Mouse (Mus musculus) midbrain, embryonic 16.5 days (tissue): ENCODE measurements around the gene Vwc2l. TPM values are rescaled to one million over a fixed set of nuclear protein-coding genes. Genes with fewer than 3 reads are reported as not detected.

ENCODE experiments used
- ATAC-seq: fragments of 200-750 bp; cut with Nextera tagmentation; 2 replicates; pipeline ENCODE4 v1.8.0; 2017; ENCODE audit warnings: moderate TSS enrichment
- H3K27ac ChIP-seq: fragments of 300-500 bp; sonication (generic); 2 replicates; pipeline ENCODE4 v1.5.1; 2014; ENCODE audit warnings: mild to moderate bottlenecking, low read length, mixed read lengths
- H3K27me3 ChIP-seq: fragments of 300-500 bp; sonication (generic); 2 replicates; pipeline ENCODE4 v1.6.1; 2014; ENCODE audit warnings: low read depth, low read length, mixed read lengths; ENCODE audit not compliant: control insufficient read depth, insufficient read depth
- H3K36me3 ChIP-seq: fragments of 300-500 bp; sonication (generic); 2 replicates; pipeline ENCODE4 v1.6.1; 2014; ENCODE audit warnings: mild to moderate bottlenecking, low read length, moderate library complexity, mixed read lengths; ENCODE audit not compliant: control insufficient read depth, insufficient read depth
- H3K4me1 ChIP-seq: fragments of 300-500 bp; sonication (generic); 2 replicates; pipeline ENCODE4 v1.6.1; 2014; ENCODE audit warnings: mild to moderate bottlenecking, low read length, mixed read lengths; ENCODE audit not compliant: control insufficient read depth, insufficient read depth
- H3K4me2 ChIP-seq: fragments of 300-500 bp; sonication (generic); 2 replicates; pipeline ENCODE4 v1.6.1; 2014; ENCODE audit warnings: mild to moderate bottlenecking, low read length, mixed read lengths
- H3K4me3 ChIP-seq: fragments of 300-500 bp; sonication (generic); 2 replicates; pipeline ENCODE4 v1.5.1; 2014; ENCODE audit warnings: low read depth, mild to moderate bottlenecking, low read length, moderate library complexity, mixed read lengths
- H3K9ac ChIP-seq: fragments of 300-500 bp; sonication (generic); 2 replicates; pipeline ENCODE4 v1.6.1; 2014; ENCODE audit warnings: low read depth, low read length, mixed read lengths
- H3K9me3 ChIP-seq: fragments of 300-500 bp; sonication (generic); replicated peaks from 2 replicates; pipeline ENCODE4 v1.6.1; 2014; ENCODE audit warnings: mild to moderate bottlenecking, low read length, mixed read lengths; ENCODE audit not compliant: control insufficient read depth, poor library complexity, severe bottlenecking
- WGBS: fragments of 180-500 bp; shearing (Covaris S2); extraction: QIAGEN DNeasy Blood & Tissue Kit; methylation state at CpG from one replicate; pipeline ENCODE4 v1.1.7; 2014; 5-methylcytosine and 5-hydroxymethylcytosine counted together
- polyA plus RNA-seq: library from polyadenylated mRNA; unstranded; fragments of >200 nt; fragmentation: Nextera tagmentation; extraction: Ambion mirVana; gene quantifications from 2 replicates; pipeline ENCODE4 v1.2.1, GENCODE M21; 2015

The Vwc2l gene
- polyA plus RNA-seq, 1 experiment from 2014 or later, result 14.2 TPM

DNA sequence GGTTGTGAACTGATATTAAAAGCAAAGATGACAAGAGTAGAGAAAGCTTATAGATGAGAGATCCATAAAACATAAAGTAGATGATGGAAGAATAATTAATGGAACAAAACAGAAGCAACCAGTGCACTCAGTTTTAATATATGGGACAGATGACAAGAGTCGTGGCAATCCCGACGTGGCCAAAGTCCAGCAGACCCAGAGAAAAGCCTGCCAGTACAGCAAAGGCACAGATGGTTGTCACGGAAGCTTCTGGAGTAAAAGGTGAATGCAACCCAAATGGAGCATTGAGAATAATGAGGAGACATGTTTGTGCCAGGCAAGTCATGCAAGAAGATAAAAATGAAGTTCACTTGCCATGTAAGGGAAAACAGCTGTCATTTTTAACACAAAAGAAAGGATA is 207.5 kb downstream of the Vwc2l start:
- ATAC-seq, result no peak
- Histone ChIP-seq H3K4me2 (no peak overlapping the region), H3K27ac (no peak overlapping the region), H3K36me3 (no peaks in the 10 kb centered on the region), H3K4me1 (peaks cover 3% of the 10 kb centered on the region; the same call in 1 of the 2 replicates), H3K4me3 (no peak overlapping the region), H3K27me3 (no peaks in the 10 kb centered on the region), H3K9ac (no peak overlapping the region), H3K9me3 (no peaks in the 10 kb centered on the region)
- WGBS, result 85% methylated on average over 4 of the region's 4 CpGs
